18 mouse cellular contexts compared by ENCODE assay signal in genomic region chr15:32717298-32717985, GRCm38 (mm10).
A peak's percentile ranks its signal among the peaks of the same experiment; 100 is the strongest.
DNase-seq lines count a peak whose midpoint lies in the region; ATAC-seq and TF ChIP-seq lines count a peak whose summit lies in the region.
"Had no signal": no experiment of that assay in that cellular context is flagged by ENCODE, and none has a peak within 500 bp of the region (broad histone marks: within the 10 kb centered on the region; RNA-seq: fewer than 3 reads in every experiment).

No protein-coding gene starts in this region.

- H3ac ChIP-seq in C2C12 (ENCODE audit: control insufficient read depth, insufficient read length, low read depth) = no peak overlapping the region

- WGBS in embryonic facial prominence, embryonic 14.5 days = 78% methylated on average over 4 of the region's 4 CpGs
- WGBS in embryonic facial prominence, embryonic 10.5 days = 91% methylated on average over 4 of the region's 4 CpGs
- 65% methylated on average over 4 of the region's 4 CpGs for whole genome bisulfite sequencing in forebrain, postnatal 0 days

- H3K4me1 ChIP-seq in embryonic facial prominence, embryonic 14.5 days (ENCODE audit: control insufficient read depth, insufficient read depth, low read length) = no peaks in the 10 kb centered on the region
- H3K4me1 ChIP-seq in embryonic facial prominence, embryonic 10.5 days = no peaks in the 10 kb centered on the region
- no peaks in the 10 kb centered on the region for H3K4me1 ChIP-seq in forebrain, postnatal 0 days (ENCODE audit: insufficient read depth)
- H3K4me1 ChIP-seq: heart, embryonic 15.5 days; megakaryocyte, embryonic 14.5 days; midbrain, embryonic 13.5 days had no signal

- H3K27ac ChIP-seq in embryonic facial prominence, embryonic 14.5 days (replicated peaks; ENCODE audit: low read depth, low read length) = no peak overlapping the region
- H3K27ac ChIP-seq in embryonic facial prominence, embryonic 10.5 days (replicated peaks) = no peak overlapping the region
- H3K27ac ChIP-seq in forebrain, postnatal 0 days (ENCODE audit: low read depth, low read length) = no peak overlapping the region
- H3K27ac ChIP-seq: heart, embryonic 15.5 days; hindbrain, embryonic 14.5 days; kidney, postnatal 0 days; midbrain, embryonic 13.5 days had no signal

- H3K36me3 ChIP-seq in embryonic facial prominence, embryonic 14.5 days (ENCODE audit: control insufficient read depth, insufficient read depth, low read length) = no peaks in the 10 kb centered on the region
- H3K36me3 ChIP-seq in embryonic facial prominence, embryonic 10.5 days (replicated peaks) = no peaks in the 10 kb centered on the region
- H3K36me3 ChIP-seq in C2C12 (ENCODE audit: control insufficient read depth, insufficient read depth) = no peaks in the 10 kb centered on the region
- no peaks in the 10 kb centered on the region for H3K36me3 ChIP-seq in forebrain, postnatal 0 days (ENCODE audit: insufficient read depth)
- H3K36me3 ChIP-seq: heart, embryonic 15.5 days; midbrain, embryonic 13.5 days had no signal

- DNase-seq in embryonic facial prominence, embryonic 14.5 days (ENCODE audit: low spot score) = peak; percentile 30
- DNase-seq in embryonic facial prominence, embryonic 10.5 days (ENCODE audit: low spot score) = no peak
- peak; percentile 27 for DNase-seq in 3134 (ENCODE audit: extremely low read depth, insufficient read length, low spot score)
- DNase-seq in forebrain, postnatal 0 days = peak; percentile 58
- DNase-seq in gastrocnemius, adult 18-20 months (ENCODE audit: low spot score) = no peak
- DNase-seq in gastrocnemius, adult 8-10 months (ENCODE audit: low spot score in 2 of 2) = no peak
- DNase-seq in frontal cortex, postnatal 14 days (ENCODE audit: low spot score in 2 of 2) = no peak
- DNase-seq: adrenal gland, adult 2 months; heart, postnatal 36 days; kidney, adult 2 months; liver, postnatal 0 days had no signal

- ATAC-seq in embryonic facial prominence, embryonic 14.5 days (ENCODE audit: low read depth) = no peak
- ATAC-seq in forebrain, postnatal 0 days = no peak
- ATAC-seq: liver, postnatal 0 days; Patski had no signal

- no peaks in the 10 kb centered on the region for H3K79me2 ChIP-seq in C2C12 (ENCODE audit: control insufficient read depth, insufficient read depth)

- TF ChIP-seq CTCF in C2C12 (IDR thresholded peaks at IDR 0.05; ENCODE audit: control insufficient read depth, insufficient read depth, insufficient read length) = no peak
- TF ChIP-seq CTCF in forebrain, postnatal 0 days (IDR thresholded peaks at IDR 0.05; ENCODE audit: low read depth) = no peak

- H3K79me3 ChIP-seq in C2C12 (ENCODE audit: low read depth) = no peaks in the 10 kb centered on the region

- no peaks in the 10 kb centered on the region for H3K27me3 ChIP-seq in embryonic facial prominence, embryonic 14.5 days (replicated peaks; ENCODE audit: control insufficient read depth, insufficient read depth, low read length)
- no peaks in the 10 kb centered on the region for H3K27me3 ChIP-seq in embryonic facial prominence, embryonic 10.5 days (replicated peaks; ENCODE audit: low read depth, poor library complexity, severe bottlenecking)
- H3K27me3 ChIP-seq in C2C12 (ENCODE audit: control insufficient read depth, insufficient read depth, insufficient read length) = no peaks in the 10 kb centered on the region
- H3K27me3 ChIP-seq in forebrain, postnatal 0 days (ENCODE audit: insufficient read depth, low read length) = no peaks in the 10 kb centered on the region
- H3K27me3 ChIP-seq: heart, embryonic 15.5 days; megakaryocyte, embryonic 14.5 days; midbrain, embryonic 13.5 days had no signal

- H3K4me3 ChIP-seq in embryonic facial prominence, embryonic 14.5 days (ENCODE audit: low read depth, low read length) = no peak overlapping the region
- H3K4me3 ChIP-seq in embryonic facial prominence, embryonic 10.5 days = no peak overlapping the region
- no peak overlapping the region for H3K4me3 ChIP-seq in C2C12 (ENCODE audit: insufficient read depth, poor library complexity, severe bottlenecking)
- H3K4me3 ChIP-seq in forebrain, postnatal 0 days (ENCODE audit: low read depth, low read length) = no peak overlapping the region
- H3K4me3 ChIP-seq: heart, embryonic 15.5 days; megakaryocyte, embryonic 14.5 days; midbrain, embryonic 13.5 days had no signal

- no peak overlapping the region for H3K4me2 ChIP-seq in embryonic facial prominence, embryonic 14.5 days (ENCODE audit: low read depth, low read length)
- H3K4me2 ChIP-seq in forebrain, postnatal 0 days (ENCODE audit: low read depth) = no peak overlapping the region
- H3K4me2 ChIP-seq: heart, embryonic 15.5 days; hindbrain, embryonic 14.5 days; midbrain, embryonic 13.5 days had no signal

- no peaks in the 10 kb centered on the region for H3K9me3 ChIP-seq in embryonic facial prominence, embryonic 14.5 days (ENCODE audit: control insufficient read depth, low read length)
- no peaks in the 10 kb centered on the region for H3K9me3 ChIP-seq in embryonic facial prominence, embryonic 10.5 days
- H3K9me3 ChIP-seq in forebrain, postnatal 0 days (ENCODE audit: low read length) = no peaks in the 10 kb centered on the region
- H3K9me3 ChIP-seq: heart, embryonic 15.5 days; megakaryocyte, embryonic 14.5 days; midbrain, embryonic 13.5 days had no signal

- no peak overlapping the region for H3K9ac ChIP-seq in embryonic facial prominence, embryonic 14.5 days (ENCODE audit: low read depth, low read length)
- no peak overlapping the region for H3K9ac ChIP-seq in forebrain, postnatal 0 days
- H3K9ac ChIP-seq: heart, embryonic 15.5 days; hindbrain, embryonic 14.5 days; liver, postnatal 0 days; midbrain, embryonic 13.5 days had no signal

TF ChIP-seq in C2C12, 6 proteins besides CTCF, POLR2A, EP300 and RAD21:
- TF ChIP-seq MYOD1 (IDR thresholded peaks at IDR 0.05; ENCODE audit: control insufficient read depth, insufficient read length, low read depth) (peak; percentile 81), MYOG (IDR thresholded peaks at IDR 0.05; ENCODE audit: control insufficient read depth, extremely low read depth, insufficient read length) (no peak), CEBPB (IDR thresholded peaks at IDR 0.05; ENCODE audit: low read depth) (peak; percentile 76), MAX (IDR thresholded peaks at IDR 0.05) (no peak), FOSL1 (IDR thresholded peaks at IDR 0.05; ENCODE audit: insufficient read depth, low read length, poor library complexity, severe bottlenecking) (no peak), USF1 (IDR thresholded peaks at IDR 0.05; ENCODE audit: low read depth) (no peak)
TF ChIP-seq in C2C12: peak in this region for 2.

Comparison
In these comparisons a context has a peak if more than half of its experiments do, and no peak if none do; other contexts are left out.
1. DNase-seq: peak in embryonic facial prominence, embryonic 14.5 days (single experiment), 3134 (single experiment) and forebrain, postnatal 0 days (single experiment); none in embryonic facial prominence, embryonic 10.5 days (single experiment), gastrocnemius, adult 18-20 months (single experiment), gastrocnemius, adult 8-10 months (0 of 2) and frontal cortex, postnatal 14 days (0 of 2).